Mouse (Mus musculus): ENCODE results near the gene Ankrd63.
"Not testable (repeated sequence)": the region's sequence is repeated elsewhere in the genome, so short reads cannot be mapped to it uniquely, and the experiment has no call there.

Gene Ankrd63

GRCm38 (mm10) chr2:118659998-118660452 lies 43.7 kb downstream of the Ankrd63 start:
- peak; percentile 41 for DNase-seq (ENCODE audit: low spot score)

GRCm38 (mm10) chr2:118659493-118659892 lies 44.3 kb downstream of the Ankrd63 start:
- no peak for DNase-seq (ENCODE audit: low spot score)

- DNase-seq (ENCODE audit: low spot score), result no peak
These were observed 44.7 kb downstream of the Ankrd63 start for GRCm38 (mm10) chr2:118659077-118659476.

GRCm38 (mm10) chr2:118658457-118658856 lies 45.3 kb downstream of the Ankrd63 start:
- no peak for DNase-seq (ENCODE audit: low spot score)

GRCm38 (mm10) chr2:118656688-118657281 lies 47.0 kb downstream of the Ankrd63 start:
- DNase-seq (ENCODE audit: low spot score), result no peak

- not testable (repeated sequence) for DNase-seq (ENCODE audit: low spot score)
These were observed 53.1 kb downstream of the Ankrd63 start for GRCm38 (mm10) chr2:118650697-118651096.

Measured in ovary, postnatal 14 days (tissue).